Mouse (Mus musculus) MEL (cell line): ENCODE results near the gene Dlg2.

Experiments used
- CHD2 ChIP-seq: IDR thresholded peaks from 2 replicates; pipeline ENCODE4 v1.6.1; 2011; ENCODE audit warnings: low read length, improper control_type of control experiment
- CTCF ChIP-seq, 3 experiments: IDR thresholded peaks in 2 of 3; conservative IDR thresholded peaks in 1 of 3; 2 replicates each; pipeline ENCODE4 v1.5.1; 2011 to 2012; ENCODE audit warnings: low read length in 3 of 3, low read depth in 2 of 3, mild to moderate bottlenecking in 2 of 3, improper control_type of control experiment in 1 of 3, inconsistent platforms in 1 of 3, mixed read lengths in 1 of 3, moderate library complexity in 1 of 3; ENCODE audit not compliant: control insufficient read depth in 1 of 3, insufficient read depth in 1 of 3, poor library complexity in 1 of 3, severe bottlenecking in 1 of 3
- EP300 ChIP-seq, 2 experiments: IDR thresholded peaks; 2 replicates each; pipeline ENCODE4 v1.6.1; 2011; ENCODE audit warnings: improper control_type of control experiment in 2 of 2, low read length in 2 of 2, low read depth in 1 of 2, mild to moderate bottlenecking in 1 of 2
- ETS1 ChIP-seq: IDR thresholded peaks from 2 replicates; pipeline ENCODE4 v1.6.1; 2012; ENCODE audit warnings: low read depth, mild to moderate bottlenecking, inconsistent platforms, low read length, improper control_type of control experiment, moderate library complexity
- MAFK ChIP-seq: IDR thresholded peaks from 2 replicates; pipeline ENCODE4 v1.6.1; 2011; ENCODE audit warnings: low read depth, mild to moderate bottlenecking, low read length, improper control_type of control experiment, borderline replicate concordance
- MAX ChIP-seq: IDR thresholded peaks from 2 replicates; pipeline ENCODE4 v1.6.1; 2011; ENCODE audit warnings: low read length, improper control_type of control experiment
- POLR2A ChIP-seq, 2 experiments: IDR thresholded peaks; 2 replicates each; pipeline ENCODE4 v1.6.1; 2011 to 2012; ENCODE audit warnings: low read length in 2 of 2, mild to moderate bottlenecking in 2 of 2, control low read depth in 1 of 2, improper control_type of control experiment in 1 of 2, low read depth in 1 of 2, moderate library complexity in 1 of 2; ENCODE audit not compliant: control insufficient read depth in 1 of 2, insufficient read depth in 1 of 2, poor library complexity in 1 of 2
- RAD21 ChIP-seq: IDR thresholded peaks from 2 replicates; pipeline ENCODE4 v1.6.1; 2011; ENCODE audit warnings: mild to moderate bottlenecking, low read depth, low read length, improper control_type of control experiment
- RCOR1 ChIP-seq: IDR thresholded peaks from 2 replicates; pipeline ENCODE4 v1.6.1; 2012; ENCODE audit warnings: low read depth, mild to moderate bottlenecking, inconsistent platforms, low read length, improper control_type of control experiment
- TAL1 ChIP-seq: IDR thresholded peaks from 2 replicates; pipeline ENCODE4 v1.6.1; 2012; ENCODE audit warnings: mild to moderate bottlenecking, inconsistent platforms, low read length, moderate library complexity, mixed read lengths
- USF2 ChIP-seq, 2 experiments: IDR thresholded peaks; 2 replicates each; pipeline ENCODE4 v1.6.1; 2011 to 2012; ENCODE audit warnings: improper control_type of control experiment in 2 of 2, low read length in 2 of 2, borderline replicate concordance in 1 of 2, inconsistent platforms in 1 of 2, low read depth in 1 of 2, mild to moderate bottlenecking in 1 of 2; ENCODE audit not compliant: insufficient read depth in 1 of 2

- TF ChIP-seq POLR2A (IDR thresholded peaks at IDR 0.05; ENCODE audit: control insufficient read depth in 1 of 2, insufficient read depth in 1 of 2, low read depth in 1 of 2, low read length in 2 of 2, poor library complexity in 1 of 2), result no peak
- no peak for TF ChIP-seq TAL1
- no peak for TF ChIP-seq CTCF (IDR thresholded peaks at IDR 0.05 in 2 of 3, conservative IDR thresholded peaks at IDR 0.05 in 1 of 3; ENCODE audit: control insufficient read depth in 1 of 3, insufficient read depth in 1 of 3, low read depth in 2 of 3, low read length in 3 of 3, poor library complexity in 1 of 3, severe bottlenecking in 1 of 3)
- TF ChIP-seq RCOR1, result no peak
- TF ChIP-seq EP300 (IDR thresholded peaks at IDR 0.05; ENCODE audit: low read depth in 1 of 2, low read length in 2 of 2), result no peak
- no peak for TF ChIP-seq MAX
- no peak for TF ChIP-seq ETS1
- no peak for TF ChIP-seq CHD2
- no peak for TF ChIP-seq USF2 (IDR thresholded peaks at IDR 0.05; ENCODE audit: borderline replicate concordance in 1 of 2, insufficient read depth in 1 of 2, low read depth in 1 of 2, low read length in 2 of 2)
- no peak for TF ChIP-seq RAD21
- TF ChIP-seq MAFK, result no peak
These were observed 1788.5 kb downstream of the Dlg2 start for GRCm38 (mm10) chr7:92264964-92265363.
